ENCODE assay signal across 12 mouse cellular contexts in the genomic region with DNA sequence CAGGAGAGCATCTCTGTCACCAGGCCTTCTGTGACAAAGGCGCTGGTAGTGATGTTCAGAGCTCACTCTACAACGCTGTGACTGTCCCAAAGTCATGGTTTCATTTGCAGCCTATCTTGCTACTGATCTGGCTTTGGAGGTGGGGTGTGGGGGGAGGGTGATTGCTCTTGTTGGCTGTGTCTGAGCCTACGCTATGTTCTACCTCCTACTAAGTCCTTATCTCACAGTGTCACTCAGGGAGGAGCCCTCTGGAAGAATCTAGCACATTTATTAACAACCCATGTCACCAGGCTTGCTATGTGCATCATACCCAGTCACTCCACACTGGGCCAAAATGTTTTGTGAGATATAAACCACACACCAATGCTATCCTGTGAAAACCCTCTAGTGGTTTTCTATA.
DNase-seq lines count a peak whose midpoint lies in the region; ATAC-seq and TF ChIP-seq lines count a peak whose summit lies in the region.
"Had no signal": no experiment of that assay in that cellular context is flagged by ENCODE, and none has a peak within 500 bp of the region (broad histone marks: within the 10 kb centered on the region; RNA-seq: fewer than 3 reads in every experiment).

No protein-coding gene starts in this region.

- H3K27ac ChIP-seq in kidney, embryonic 16.5 days (ENCODE audit: low read length), result no peak overlapping the region
- peak overlapping the region; percentile 74 for H3K27ac ChIP-seq in bone marrow, adult 2 months (ENCODE audit: control insufficient read depth, insufficient read depth, low read depth, low read length, poor library complexity)
- H3K27ac ChIP-seq: limb, embryonic 10.5 days had no signal

- ATAC-seq in kidney, embryonic 16.5 days (ENCODE audit: low FRiP score, low TSS enrichment), result 0 out of 2 replicates have a peak, but pooled peaks have one; percentile 53
- peak; percentile 38 to 65; a peak in 2 of 4 replicates for ATAC-seq in hematopoietic stem cell, adult 5-6 weeks (replicated peaks in 1 of 2; ENCODE audit: insufficient read depth in 1 of 2, low FRiP score in 2 of 2, low TSS enrichment in 1 of 2, low read depth in 1 of 2, poor library complexity in 2 of 2, severe bottlenecking in 2 of 2)

- no peak for TF ChIP-seq POLR2A in bone marrow, adult 2 months (IDR thresholded peaks at IDR 0.05; ENCODE audit: borderline replicate concordance, control insufficient read depth, low read depth, low read length)

- H3K9me3 ChIP-seq in kidney, embryonic 16.5 days (ENCODE audit: low read length), result no peaks in the 10 kb centered on the region
- H3K9me3 ChIP-seq: limb, embryonic 10.5 days had no signal

- no peaks in the 10 kb centered on the region for H3K36me3 ChIP-seq in kidney, embryonic 16.5 days (ENCODE audit: insufficient read depth, low read length)
- H3K36me3 ChIP-seq: limb, embryonic 10.5 days had no signal

- TF ChIP-seq CTCF in bone marrow, adult 2 months (IDR thresholded peaks at IDR 0.05; ENCODE audit: control insufficient read depth, insufficient read depth, low read length), result no peak

- no peaks in the 10 kb centered on the region for H3K27me3 ChIP-seq in kidney, embryonic 16.5 days (ENCODE audit: insufficient read depth, low read length)

- no peak overlapping the region for H3K9ac ChIP-seq in kidney, embryonic 16.5 days (replicated peaks; ENCODE audit: low read length)

- WGBS in kidney, embryonic 16.5 days, result 88% methylated on average over 3 of the region's 3 CpGs
- 71% methylated on average over 3 of the region's 3 CpGs for WGBS in bone marrow, adult 2 months

- H3K4me1 ChIP-seq in kidney, embryonic 16.5 days (ENCODE audit: insufficient read depth, low read length), result peaks cover 10% of the 10 kb centered on the region; the same call in 1 of the 2 replicates
- H3K4me1 ChIP-seq in bone marrow, adult 2 months (ENCODE audit: control insufficient read depth, insufficient read depth, low read length), result peaks cover 8% of the 10 kb centered on the region; the same call in 1 of the 2 replicates

- no peak for DNase-seq in kidney, adult 11 months
- peak; percentile 32 for DNase-seq in naive thymus-derived CD4-positive, alpha-beta T cell, adult 2 months (ENCODE audit: low read depth)
- DNase-seq in gastrocnemius, adult 18-20 months (ENCODE audit: low spot score), result no peak
- no peak for DNase-seq in urinary bladder, postnatal 36 days (ENCODE audit: low spot score in 2 of 2)
- DNase-seq: adrenal gland, postnatal 14 days; kidney, postnatal 25 days; right cerebral cortex, adult 18-20 months; thymus, postnatal 14 days had no signal

- H3K4me3 ChIP-seq in kidney, embryonic 16.5 days (ENCODE audit: low read length), result no peak overlapping the region
- no peak overlapping the region for H3K4me3 ChIP-seq in bone marrow, adult 2 months (replicated peaks; ENCODE audit: control insufficient read depth, low read depth, low read length)
- H3K4me3 ChIP-seq: limb, embryonic 10.5 days had no signal

- no peak overlapping the region for H3K4me2 ChIP-seq in kidney, embryonic 16.5 days (replicated peaks; ENCODE audit: low read depth, low read length)
